Mouse (Mus musculus): ENCODE data around the gene Zc3h6. TPM values are rescaled to one million over a fixed set of nuclear protein-coding genes. Genes with fewer than 3 reads are reported as not detected.
A peak's percentile ranks its signal among the peaks of the same experiment; 100 is the strongest.

Gene Zc3h6
- polyA plus RNA-seq (2014; fragmentation: Nextera tagmentation; extraction: Ambion mirVana), result 5.7 and 6.0 TPM in 2 replicates

DNA sequence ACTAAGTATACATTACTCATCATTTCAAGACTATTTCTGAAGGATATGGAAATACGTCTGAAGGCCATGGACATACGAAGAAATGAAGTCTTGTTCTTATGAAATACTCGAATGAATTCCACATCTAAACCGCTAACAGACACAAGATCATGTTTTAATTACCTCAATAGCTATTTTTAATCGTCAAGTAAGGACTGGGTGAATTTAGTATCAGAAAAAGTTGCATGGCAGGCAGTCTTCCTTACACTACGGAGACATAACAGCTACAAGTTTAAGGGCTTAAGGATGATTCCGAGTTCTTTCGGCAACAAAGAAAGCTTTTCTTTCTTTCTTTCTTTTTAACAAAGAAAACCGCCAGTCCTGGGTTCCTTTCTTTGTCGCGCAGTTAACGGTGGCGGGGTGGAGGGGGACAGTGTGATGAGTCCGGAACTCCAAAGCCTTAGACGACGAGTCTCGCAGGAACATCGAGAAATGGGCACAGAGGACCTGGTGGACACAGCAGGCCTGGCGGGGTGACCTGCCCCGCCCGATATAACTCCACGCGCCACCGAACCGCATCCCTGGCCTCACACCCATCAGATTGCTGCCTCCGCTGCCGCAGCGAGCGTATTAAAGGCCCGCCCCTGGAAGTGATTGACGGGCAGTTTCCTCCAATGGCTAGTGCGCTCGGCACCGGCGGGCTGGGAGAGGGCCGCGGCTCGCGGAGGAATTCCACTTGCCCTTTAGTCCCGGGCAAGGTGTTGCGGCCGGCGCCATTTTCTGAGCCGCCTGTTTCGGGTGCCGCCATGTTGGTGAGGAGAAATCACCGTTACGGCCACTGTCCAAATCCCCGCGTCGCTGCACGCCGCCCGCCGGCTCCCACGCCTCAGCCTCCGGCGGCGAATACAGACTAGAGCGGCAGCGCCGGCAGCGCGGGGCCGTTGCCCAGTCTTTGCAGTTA lies at the start of gene Zc3h6:
Gene Zc3h6 (plus strand): TSS at position 762 of the 940 bp plus-strand sequence.
- ATAC-seq (ENCODE audit: low FRiP score, low TSS enrichment), result peak; percentile 97
- Histone ChIP-seq H3K27me3 (ENCODE audit: control insufficient read depth, insufficient read depth, low read length) (no peaks in the 10 kb centered on the region), H3K36me3 (ENCODE audit: control insufficient read depth, insufficient read depth, low read length) (no peaks in the 10 kb centered on the region), H3K9ac (replicated peaks; ENCODE audit: low read length) (peak within 1 kb of the TSS; percentile 97), H3K4me3 (replicated peaks; ENCODE audit: low read depth, low read length) (peak within 1 kb of the TSS; percentile 91), H3K4me2 (ENCODE audit: low read length) (peak within 1 kb of the TSS; percentile 73), H3K4me1 (ENCODE audit: control insufficient read depth, insufficient read depth, low read length) (peaks cover 14% of the 10 kb centered on the region), H3K27ac (replicated peaks; ENCODE audit: low read depth, low read length) (peak within 1 kb of the TSS; percentile 100), H3K9me3 (ENCODE audit: control insufficient read depth, low read length) (no peaks in the 10 kb centered on the region)
- DNase-seq, result peak; percentile 100
- WGBS, result under 1% methylated on average over 65 of the region's 65 CpGs

DNA sequence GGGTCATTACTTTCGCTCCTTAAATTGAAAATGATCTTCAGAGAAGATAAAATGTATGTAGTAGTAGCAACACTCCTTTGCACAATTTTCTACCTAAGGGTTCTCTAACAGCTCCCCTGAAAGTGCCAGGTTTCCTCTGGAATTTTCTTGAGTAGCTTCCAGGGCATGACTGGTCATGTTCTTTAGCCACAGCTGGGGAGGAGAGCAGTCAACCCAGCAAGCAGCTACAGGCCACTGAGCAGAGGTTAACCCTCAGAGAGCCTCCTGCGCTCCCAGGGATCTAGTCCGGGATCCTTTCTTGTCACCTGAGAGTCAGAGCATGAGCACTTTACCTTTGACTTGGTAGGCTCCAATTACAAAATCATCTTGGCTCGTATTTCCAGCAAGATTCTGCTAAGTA lies 42.4 kb upstream of the Zc3h6 start:
- Histone ChIP-seq H3K27me3 (ENCODE audit: control insufficient read depth, insufficient read depth, low read length) (no peaks in the 10 kb centered on the region), H3K9me3 (ENCODE audit: control insufficient read depth, low read length) (no peaks in the 10 kb centered on the region), H3K36me3 (ENCODE audit: control insufficient read depth, insufficient read depth, low read length) (peaks cover 12% of the 10 kb centered on the region), H3K9ac (replicated peaks; ENCODE audit: low read length) (no peak overlapping the region), H3K4me2 (ENCODE audit: low read length) (no peak overlapping the region), H3K4me1 (ENCODE audit: control insufficient read depth, insufficient read depth, low read length) (no peaks in the 10 kb centered on the region), H3K27ac (replicated peaks; ENCODE audit: low read depth, low read length) (no peak overlapping the region), H3K4me3 (replicated peaks; ENCODE audit: low read depth, low read length) (no peak overlapping the region)
- ATAC-seq (ENCODE audit: low FRiP score, low TSS enrichment), result no peak
- DNase-seq, result no peak
- WGBS, result 95% methylated on average over 4 of the region's 4 CpGs

DNA sequence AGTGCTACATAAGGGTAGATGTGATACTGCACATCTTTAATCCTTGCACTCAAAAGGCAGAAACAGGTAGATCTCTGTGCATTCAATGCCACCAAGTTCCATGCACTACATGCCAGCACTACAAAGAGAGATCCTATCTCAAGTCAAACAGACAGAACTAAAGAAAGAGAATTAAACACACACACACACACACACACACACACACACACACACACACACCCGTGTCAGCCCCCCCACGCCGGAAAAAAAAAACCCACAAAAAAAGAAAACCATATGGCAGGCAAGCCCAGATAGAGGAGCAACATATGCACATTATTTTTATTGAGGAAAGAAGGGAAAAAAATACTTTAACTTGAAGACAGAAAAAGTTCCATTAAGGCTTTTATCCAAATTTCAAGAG lies 38.8 kb upstream of the Zc3h6 start:
- no peaks in the 10 kb centered on the region for H3K9me3 ChIP-seq (ENCODE audit: control insufficient read depth, low read length)

DNA sequence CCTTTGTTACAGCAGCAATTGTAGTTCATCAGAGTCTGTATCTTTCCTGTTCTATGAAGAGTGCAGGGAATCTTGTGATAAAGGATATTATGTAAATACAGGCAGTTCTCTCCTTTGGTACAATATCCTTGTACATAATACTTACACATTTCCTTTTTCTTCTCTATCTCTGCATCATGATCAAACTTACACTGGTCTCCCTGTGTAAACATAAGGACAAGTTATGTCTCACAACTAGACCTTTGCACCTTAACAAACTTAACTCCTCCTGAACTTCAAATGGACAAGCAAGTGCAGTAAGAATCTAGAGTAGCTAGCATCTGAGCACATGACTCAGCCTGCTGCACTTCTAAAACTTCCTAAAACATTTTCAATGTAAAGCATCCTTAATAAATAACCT lies 36.5 kb upstream of the Zc3h6 start:
- Histone ChIP-seq H3K4me3 (replicated peaks; ENCODE audit: low read depth, low read length) (no peak overlapping the region), H3K4me1 (ENCODE audit: control insufficient read depth, insufficient read depth, low read length) (no peaks in the 10 kb centered on the region), H3K9me3 (ENCODE audit: control insufficient read depth, low read length) (no peaks in the 10 kb centered on the region), H3K36me3 (ENCODE audit: control insufficient read depth, insufficient read depth, low read length) (peaks cover 50% of the 10 kb centered on the region), H3K9ac (replicated peaks; ENCODE audit: low read length) (no peak overlapping the region), H3K27me3 (ENCODE audit: control insufficient read depth, insufficient read depth, low read length) (no peaks in the 10 kb centered on the region), H3K4me2 (ENCODE audit: low read length) (no peak overlapping the region), H3K27ac (replicated peaks; ENCODE audit: low read depth, low read length) (no peak overlapping the region)
- no peak for DNase-seq
- no peak for ATAC-seq (ENCODE audit: low FRiP score, low TSS enrichment)

More for the DNA sequence above, 38.8 kb upstream of the Zc3h6 start:
- Histone ChIP-seq H3K4me3 (replicated peaks; ENCODE audit: low read depth, low read length) (no peak overlapping the region), H3K9ac (replicated peaks; ENCODE audit: low read length) (no peak overlapping the region), H3K27me3 (ENCODE audit: control insufficient read depth, insufficient read depth, low read length) (no peaks in the 10 kb centered on the region), H3K27ac (replicated peaks; ENCODE audit: low read depth, low read length) (no peak overlapping the region), H3K36me3 (ENCODE audit: control insufficient read depth, insufficient read depth, low read length) (peaks cover 40% of the 10 kb centered on the region), H3K4me2 (ENCODE audit: low read length) (no peak overlapping the region), H3K4me1 (ENCODE audit: control insufficient read depth, insufficient read depth, low read length) (no peaks in the 10 kb centered on the region)
- no peak for DNase-seq
- 87% methylated on average over 3 of the region's 3 CpGs for WGBS
- no peak for ATAC-seq (ENCODE audit: low FRiP score, low TSS enrichment)

DNA sequence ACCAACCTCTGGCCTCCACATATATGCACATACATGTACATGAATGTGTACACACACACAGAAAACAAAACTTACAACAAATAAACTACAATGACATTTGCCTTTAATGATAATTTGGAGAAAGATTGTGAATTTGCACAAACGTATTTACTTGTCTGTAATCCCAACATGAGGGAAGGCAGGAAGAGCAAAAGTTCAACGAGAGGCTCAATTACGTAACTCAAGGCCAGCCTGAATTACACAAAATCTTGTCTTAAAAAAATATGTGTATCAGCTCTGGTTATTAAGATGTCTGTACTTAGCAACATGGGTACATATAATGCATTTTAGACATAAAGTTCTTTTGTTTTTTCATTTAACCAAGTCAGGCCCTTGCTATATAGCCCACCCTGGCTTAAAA lies 30.9 kb upstream of the Zc3h6 start:
- H3K4me1 ChIP-seq (ENCODE audit: control insufficient read depth, insufficient read depth, low read length), result no peaks in the 10 kb centered on the region
- H3K27me3 ChIP-seq (ENCODE audit: control insufficient read depth, insufficient read depth, low read length), result no peaks in the 10 kb centered on the region
- H3K4me3 ChIP-seq (replicated peaks; ENCODE audit: low read depth, low read length), result no peak overlapping the region
- no peak overlapping the region for H3K27ac ChIP-seq (replicated peaks; ENCODE audit: low read depth, low read length)
- no peak overlapping the region for H3K4me2 ChIP-seq (ENCODE audit: low read length)
- H3K36me3 ChIP-seq (ENCODE audit: control insufficient read depth, insufficient read depth, low read length), result peaks cover 31% of the 10 kb centered on the region
- no peak overlapping the region for H3K9ac ChIP-seq (replicated peaks; ENCODE audit: low read length)
- no peaks in the 10 kb centered on the region for H3K9me3 ChIP-seq (ENCODE audit: control insufficient read depth, low read length)
- WGBS, result 94% methylated on average over 3 of the region's 3 CpGs
- no peak for ATAC-seq (ENCODE audit: low FRiP score, low TSS enrichment)
- DNase-seq, result no peak

DNA sequence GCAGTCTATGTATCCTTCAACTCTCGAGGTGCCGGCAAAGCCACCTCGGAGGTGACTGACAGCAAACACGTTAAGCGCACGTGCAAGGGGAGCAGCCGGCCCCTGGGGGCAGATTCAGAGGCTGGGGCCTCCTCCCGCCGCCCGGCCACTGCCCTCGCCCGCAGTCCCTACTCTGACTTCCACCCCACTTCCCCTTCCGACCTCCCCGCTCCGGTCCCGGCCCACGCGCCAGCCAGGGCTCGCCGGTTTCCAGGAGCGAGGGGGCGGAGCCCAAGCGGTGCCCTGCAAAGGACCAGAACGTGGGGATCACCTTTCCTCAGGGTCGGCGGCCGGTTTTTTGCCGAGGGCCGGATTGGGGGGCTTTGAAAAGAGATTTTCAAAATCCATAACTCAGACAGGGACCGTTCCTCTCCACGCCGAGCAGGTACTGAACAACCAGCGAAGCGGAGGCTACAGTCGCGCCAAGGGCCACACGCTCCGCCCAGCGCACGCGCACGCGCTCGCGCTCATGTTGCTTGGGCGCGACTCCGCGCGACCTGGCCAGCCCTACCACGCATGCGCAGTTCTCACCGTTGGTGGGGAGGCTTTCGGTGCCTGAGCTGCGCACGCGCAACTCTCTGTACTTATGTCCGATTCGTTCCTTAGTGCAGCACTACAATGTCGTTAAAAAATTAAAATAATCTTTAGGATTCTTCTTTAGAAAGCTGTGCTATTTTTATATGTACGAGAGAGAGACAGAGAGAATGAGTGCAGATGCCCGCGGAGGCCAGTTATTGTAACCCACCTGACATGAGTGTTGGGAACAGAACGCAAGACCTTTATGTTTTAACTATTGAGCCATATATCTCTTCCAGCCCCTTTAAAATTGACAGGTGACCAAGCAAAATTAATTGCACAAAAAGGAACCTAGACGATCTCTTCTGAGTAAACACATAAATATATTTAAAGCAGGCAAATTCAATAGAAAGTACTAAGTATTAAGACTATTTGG lies 23.4 kb upstream of the Zc3h6 start, which contains the start of gene Zc3h8:
Gene Zc3h8 (minus strand): TSS at position 540 of the 991 bp plus-strand sequence.
- peak within 1 kb of the TSS; percentile 74 for H3K9ac ChIP-seq (replicated peaks; ENCODE audit: low read length)
- DNase-seq (peak; percentile 100), ATAC-seq (ENCODE audit: low FRiP score, low TSS enrichment) (peak; percentile 90)
- peak within 1 kb of the TSS; percentile 76 for H3K4me3 ChIP-seq (replicated peaks; ENCODE audit: low read depth, low read length)
- peak within 1 kb of the TSS; percentile 85 for H3K27ac ChIP-seq (replicated peaks; ENCODE audit: low read depth, low read length)
- 2% methylated on average over 65 of the region's 65 CpGs for WGBS
- no peaks in the 10 kb centered on the region for H3K9me3 ChIP-seq (ENCODE audit: control insufficient read depth, low read length)
- peak within 1 kb of the TSS; percentile 64 for H3K4me2 ChIP-seq (ENCODE audit: low read length)
- no peaks in the 10 kb centered on the region for H3K27me3 ChIP-seq (ENCODE audit: control insufficient read depth, insufficient read depth, low read length)
- H3K36me3 ChIP-seq (ENCODE audit: control insufficient read depth, insufficient read depth, low read length), result 0 out of 2 replicates have a peak, but pooled peaks cover 1% of the 10 kb centered on the region
- H3K4me1 ChIP-seq (ENCODE audit: control insufficient read depth, insufficient read depth, low read length), result peaks cover 4% of the 10 kb centered on the region; the same call in 1 of the 2 replicates

DNA sequence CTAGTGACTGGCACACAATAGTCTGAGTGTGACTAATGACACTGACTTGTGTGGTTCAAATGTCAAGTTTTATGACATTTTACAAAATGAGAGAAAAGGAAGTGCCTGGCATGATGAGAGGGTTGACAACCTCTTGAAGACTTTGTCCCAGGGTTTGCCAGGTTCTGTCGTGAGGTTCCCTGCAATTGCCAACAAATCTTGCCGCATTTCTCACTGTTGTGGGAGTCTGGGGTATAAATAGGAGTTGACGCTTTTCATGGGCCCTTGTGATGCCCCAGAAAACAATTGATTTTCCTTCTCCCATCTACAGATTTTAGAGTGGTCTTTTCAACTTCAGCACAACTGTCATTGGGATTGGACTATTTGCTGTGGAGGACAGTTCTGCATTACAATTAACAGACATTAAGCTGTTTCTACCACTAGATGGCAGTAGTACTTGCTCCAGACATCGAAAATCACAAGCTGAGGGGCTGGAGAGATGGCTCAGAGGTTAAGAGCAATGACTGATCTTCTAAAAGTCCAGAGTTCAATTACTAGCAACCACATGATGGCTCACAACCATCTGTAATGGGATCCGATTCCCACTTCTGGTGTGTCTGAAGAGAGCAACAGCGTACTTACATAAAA lies 19.1 kb upstream of the Zc3h6 start:
- Histone ChIP-seq H3K9me3 (ENCODE audit: control insufficient read depth, low read length) (no peaks in the 10 kb centered on the region), H3K27ac (replicated peaks; ENCODE audit: low read depth, low read length) (no peak overlapping the region), H3K4me1 (ENCODE audit: control insufficient read depth, insufficient read depth, low read length) (peaks cover under 1% of the 10 kb centered on the region; the same call in 1 of the 2 replicates), H3K36me3 (ENCODE audit: control insufficient read depth, insufficient read depth, low read length) (no peaks in the 10 kb centered on the region), H3K27me3 (ENCODE audit: control insufficient read depth, insufficient read depth, low read length) (no peaks in the 10 kb centered on the region), H3K4me3 (replicated peaks; ENCODE audit: low read depth, low read length) (no peak overlapping the region), H3K9ac (replicated peaks; ENCODE audit: low read length) (no peak overlapping the region), H3K4me2 (ENCODE audit: low read length) (no peak overlapping the region)
- WGBS, result 33% methylated on average over 6 of the region's 6 CpGs
- ATAC-seq (ENCODE audit: low FRiP score, low TSS enrichment) (no peak), DNase-seq (peak; percentile 89)

DNA sequence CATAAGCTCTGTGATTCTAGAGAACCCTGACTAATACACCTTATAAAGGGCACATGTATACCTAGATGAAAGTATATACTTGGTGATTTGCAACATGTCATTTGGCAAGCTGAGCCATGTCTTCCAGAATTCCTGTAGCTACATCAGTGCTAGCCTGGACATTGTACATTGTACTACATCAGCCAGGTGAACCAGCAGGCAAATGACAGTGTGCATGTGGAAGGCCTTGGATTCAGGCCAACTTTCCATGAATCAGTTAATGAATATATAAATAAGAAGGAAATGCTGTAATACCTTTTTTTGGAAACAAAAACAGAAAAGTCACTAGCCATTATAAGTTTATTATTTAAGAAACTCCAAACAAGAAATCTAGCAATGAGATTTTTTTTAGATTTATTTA lies 13.0 kb upstream of the Zc3h6 start:
- ATAC-seq (ENCODE audit: low FRiP score, low TSS enrichment) (no peak), DNase-seq (no peak)
- Histone ChIP-seq H3K4me1 (ENCODE audit: control insufficient read depth, insufficient read depth, low read length) (no peaks in the 10 kb centered on the region), H3K9ac (replicated peaks; ENCODE audit: low read length) (no peak overlapping the region), H3K4me2 (ENCODE audit: low read length) (no peak overlapping the region), H3K9me3 (ENCODE audit: control insufficient read depth, low read length) (no peaks in the 10 kb centered on the region), H3K27ac (replicated peaks; ENCODE audit: low read depth, low read length) (no peak overlapping the region), H3K4me3 (replicated peaks; ENCODE audit: low read depth, low read length) (no peak overlapping the region), H3K27me3 (ENCODE audit: control insufficient read depth, insufficient read depth, low read length) (no peaks in the 10 kb centered on the region), H3K36me3 (ENCODE audit: control insufficient read depth, insufficient read depth, low read length) (no peaks in the 10 kb centered on the region)

Data from midbrain, embryonic 14.5 days (tissue).